Mouse (Mus musculus): ENCODE results near the gene Hsd3b6. TPM values are rescaled to one million over a fixed set of nuclear protein-coding genes. Genes with fewer than 3 reads are reported as not detected.

The Hsd3b6 gene
- total RNA-seq, 2 experiments from 2014 or later = not detected

- no peak for DNase-seq
- intact Hi-C loops (cut with DNase I) = no loop called here
- no peak for TF ChIP-seq CTCF (IDR thresholded peaks at IDR 0.05)
- Histone ChIP-seq H3K27ac (no peak overlapping the region), H3K4me3 (no peak overlapping the region)
Observed at GRCm38 (mm10) chr3:98786551-98786950, 27.7 kb downstream of the Hsd3b6 start.

DNA sequence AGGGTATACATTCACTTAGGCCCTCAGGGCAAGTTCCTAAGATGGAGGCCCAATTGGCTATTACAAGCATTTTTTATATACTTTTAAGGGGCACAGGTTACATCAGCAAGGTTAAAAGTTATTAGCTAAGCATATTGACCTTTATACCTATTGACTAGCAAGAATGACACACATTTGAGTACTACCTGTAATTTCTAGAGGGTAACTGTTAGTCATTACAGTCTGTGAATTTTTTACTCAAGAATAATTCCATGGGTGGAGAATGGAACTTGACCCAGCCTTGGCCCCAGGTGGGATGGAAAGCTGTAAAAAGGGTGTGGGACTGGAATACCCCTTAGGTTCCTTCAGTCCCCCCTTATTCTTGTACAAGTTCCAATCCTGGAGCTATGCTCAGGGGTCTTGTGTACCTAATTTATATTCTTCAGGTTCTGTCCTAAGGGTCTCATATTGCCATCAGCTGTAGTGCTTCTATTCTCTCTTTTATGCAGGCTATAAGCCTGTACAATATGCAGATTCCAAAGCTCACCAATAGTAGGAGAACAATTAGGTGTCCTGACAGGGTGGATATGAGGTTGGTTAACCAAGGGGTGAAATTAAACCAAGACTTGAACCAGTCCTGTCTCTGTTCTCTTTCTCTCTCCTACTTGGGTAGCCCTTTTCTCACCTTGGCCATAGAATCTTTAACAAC, 31.9 kb downstream of the Hsd3b6 start:
- intact Hi-C loops (cut with DNase I) = no loop called here
- Histone ChIP-seq H3K27ac (no peak overlapping the region), H3K4me3 (no peak overlapping the region)
- no peak for DNase-seq
- no peak for TF ChIP-seq CTCF (IDR thresholded peaks at IDR 0.05)

- intact Hi-C loops (cut with DNase I) = no loop called here
- DNase-seq = no peak
Observed at GRCm38 (mm10) chr3:98780921-98781320, 33.3 kb downstream of the Hsd3b6 start.

DNA sequence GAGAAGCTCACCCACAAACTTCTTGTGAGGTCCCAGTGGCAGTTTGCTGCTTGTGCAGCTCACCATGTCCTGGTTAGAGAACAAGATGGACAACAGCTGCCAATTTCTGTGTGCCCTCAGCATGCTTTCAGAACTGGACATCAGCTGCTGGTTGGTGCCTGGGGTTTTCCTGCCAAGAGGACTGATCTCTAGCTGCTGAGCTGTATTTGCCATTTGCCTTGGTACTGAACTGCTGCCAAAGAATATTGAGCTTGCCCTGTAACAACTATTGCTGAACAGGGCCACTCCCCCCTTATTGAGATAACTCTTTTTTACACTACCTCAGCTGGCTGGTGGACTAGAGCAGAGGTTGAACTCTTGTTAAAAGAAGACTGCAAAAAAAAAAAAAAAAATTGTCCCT, 50.1 kb downstream of the Hsd3b6 start:
- intact Hi-C loops (cut with DNase I) = no loop called here
- no peak overlapping the region for H3K27ac ChIP-seq
- DNase-seq = no peak

More at GRCm38 (mm10) chr3:98780921-98781320, 33.3 kb downstream of the Hsd3b6 start:
- TF ChIP-seq CTCF (IDR thresholded peaks at IDR 0.05) = no peak
- no peak overlapping the region for H3K27ac ChIP-seq
- H3K4me3 ChIP-seq = no peak overlapping the region

GRCm38 (mm10) chr3:98756836-98757235, 57.4 kb downstream of the Hsd3b6 start:
- TF ChIP-seq CTCF (IDR thresholded peaks at IDR 0.05) = no peak
- no peak overlapping the region for H3K4me3 ChIP-seq
- intact Hi-C loops (cut with DNase I) = no loop called here
- DNase-seq = no peak
- H3K27ac ChIP-seq = no peak overlapping the region

More for the DNA sequence above, 50.1 kb downstream of the Hsd3b6 start:
- no peak for TF ChIP-seq CTCF (IDR thresholded peaks at IDR 0.05)
- no peak overlapping the region for H3K4me3 ChIP-seq

Other genes with a start within 250 kb of the Hsd3b6 start
- gene Gm10681, start 225.6 kb downstream of the Hsd3b6 start, total RNA-seq (2021) = not detected
- not detected for gene Hsd3b5, start 184.2 kb downstream of the Hsd3b6 start, total RNA-seq (2021)
- not detected for gene Hsd3b2, start 89.9 kb downstream of the Hsd3b6 start, total RNA-seq (2021)
- not detected for gene Hsd3b3, start 51.3 kb downstream of the Hsd3b6 start, total RNA-seq (2021)
- not detected for gene Hsd3b1, start 45.4 kb upstream of the Hsd3b6 start, total RNA-seq (2021)
- not detected for gene Hao2, start 78.8 kb upstream of the Hsd3b6 start, total RNA-seq (2021)